Mouse (Mus musculus) adrenal gland, adult 2 months (tissue): ENCODE results near the gene Acbd4. TPM values are rescaled to one million over a fixed set of nuclear protein-coding genes. Genes with fewer than 3 reads are reported as not detected.

Experiments
- DNase-seq: peaks from one replicate; pipeline ENCODE4 v3.0.0; 2021
- polyA plus RNA-seq: library from polyadenylated mRNA; depleted of rRNA; stranded (reverse); fragments of >200 nt; gene quantifications from 2 replicates; pipeline ENCODE4 v1.2.3, GENCODE M21; 2012; rRNA removed
- total RNA-seq, 2 experiments: library from RNA; stranded (reverse); gene quantifications; 2 replicates each; pipeline ENCODE4 v1.2.3; 2021

Acbd4 gene
- total and polyA plus RNA-seq, 3 experiments: 70.3 to 175 (median 88.4) TPM

- peak; percentile 64 for DNase-seq
Measured at GRCm38 (mm10) chr11:103141944-103142255, 40.4 kb downstream of the Acbd4 start.

- peak; percentile 82 for DNase-seq
Measured at GRCm38 (mm10) chr11:103142441-103143182, 41.1 kb downstream of the Acbd4 start.

- peak; percentile 65 for DNase-seq
Measured at GRCm38 (mm10) chr11:103144309-103145285, 43.1 kb downstream of the Acbd4 start.

GRCm38 (mm10) chr11:103146386-103146785 is 44.9 kb downstream of the Acbd4 start:
- no peak for DNase-seq

GRCm38 (mm10) chr11:103147766-103148165 is 46.3 kb downstream of the Acbd4 start:
- no peak for DNase-seq

GRCm38 (mm10) chr11:103149771-103150170 is 48.3 kb downstream of the Acbd4 start:
- DNase-seq: peak; percentile 74

GRCm38 (mm10) chr11:103158621-103159478 is 57.4 kb downstream of the Acbd4 start:
- peak; percentile 98 for DNase-seq

- DNase-seq: peak; percentile 46
Measured at GRCm38 (mm10) chr11:103160738-103161137, 59.3 kb downstream of the Acbd4 start.

GRCm38 (mm10) chr11:103161449-103161848 is 60.0 kb downstream of the Acbd4 start:
- DNase-seq: no peak

Other genes starting within 250 kb of the Acbd4 start
- gene Eftud2, start 220.7 kb upstream of the Acbd4 start, total RNA-seq: 10 to 100 TPM; 71.4 to 73.5 TPM
- gene Eftud2, start 220.7 kb upstream of the Acbd4 start, polyA plus RNA-seq: 124 and 176 TPM in 2 replicates
- gene Ccdc103, start 220.5 kb upstream of the Acbd4 start, total RNA-seq: under 1 TPM; 0.32 to 0.97 TPM
- 0.46 and 0.81 TPM in 2 replicates for gene Ccdc103, start 220.5 kb upstream of the Acbd4 start, polyA plus RNA-seq
- gene Fam187a, start 216.5 kb upstream of the Acbd4 start, total RNA-seq: not detected
- gene Fam187a, start 216.5 kb upstream of the Acbd4 start, polyA plus RNA-seq: not detected in 2 replicates
- 1 to 10 TPM in 1 of 2 experiments, under 1 TPM in 1; 0.55 to 1.5 TPM for gene Gfap, start 200.8 kb upstream of the Acbd4 start, total RNA-seq
- 0.60 and 0.72 TPM in 2 replicates for gene Gfap, start 200.8 kb upstream of the Acbd4 start, polyA plus RNA-seq
- gene Kif18b, start 176.6 kb upstream of the Acbd4 start, total RNA-seq: 1 to 10 TPM in 1 of 2 experiments, under 1 TPM in 1; 0.62 to 1.2 TPM
- 1.2 and 1.4 TPM in 2 replicates for gene Kif18b, start 176.6 kb upstream of the Acbd4 start, polyA plus RNA-seq
- 10 to 100 TPM; 39.4 to 69.4 TPM for gene C1ql1, start 155.0 kb upstream of the Acbd4 start, total RNA-seq
- gene C1ql1, start 155.0 kb upstream of the Acbd4 start, polyA plus RNA-seq: 67.7 and 112 TPM in 2 replicates
- gene Nmt1, start 73.5 kb upstream of the Acbd4 start, total RNA-seq: 100 to 1,000 TPM; 106 to 112 TPM
- 20.8 and 25.6 TPM in 2 replicates for gene Nmt1, start 73.5 kb upstream of the Acbd4 start, polyA plus RNA-seq
- 10 to 100 TPM; 62.8 to 79.5 TPM for gene Dcakd, start 73.3 kb upstream of the Acbd4 start, total RNA-seq
- 136 and 185 TPM in 2 replicates for gene Dcakd, start 73.3 kb upstream of the Acbd4 start, polyA plus RNA-seq
- 10 to 100 TPM in 1 of 2 experiments, 1 to 10 TPM in 1; 6.3 to 14.3 TPM for gene Plcd3, start within 50 bp of the Acbd4 start, total RNA-seq
- gene Plcd3, start within 50 bp of the Acbd4 start, polyA plus RNA-seq: 21.4 and 24.7 TPM in 2 replicates
- gene Hexim1, start 14.5 kb downstream of the Acbd4 start, total RNA-seq: 10 to 100 TPM; 70.9 to 83.7 TPM
- gene Hexim1, start 14.5 kb downstream of the Acbd4 start, polyA plus RNA-seq: 15.7 and 16.5 TPM in 2 replicates
- gene Hexim2, start 30.7 kb downstream of the Acbd4 start, total RNA-seq: 1 to 10 TPM; 2.8 to 7.0 TPM
- gene Hexim2, start 30.7 kb downstream of the Acbd4 start, polyA plus RNA-seq: 3.3 and 4.5 TPM in 2 replicates
- gene Fmnl1, start 69.4 kb downstream of the Acbd4 start, total RNA-seq: 10 to 100 TPM; 18.9 to 24.2 TPM
- 16.3 and 19.2 TPM in 2 replicates for gene Fmnl1, start 69.4 kb downstream of the Acbd4 start, polyA plus RNA-seq
- gene 1700023F06Rik, start 106.9 kb downstream of the Acbd4 start, total RNA-seq: under 1 TPM; 0.45 to 0.52 TPM
- gene 1700023F06Rik, start 106.9 kb downstream of the Acbd4 start, polyA plus RNA-seq: 1.4 and 2.1 TPM in 2 replicates
- gene Spata32, start 116.8 kb downstream of the Acbd4 start, total RNA-seq: not detected
- not detected in 2 replicates for gene Spata32, start 116.8 kb downstream of the Acbd4 start, polyA plus RNA-seq
- gene Map3k14, start 165.8 kb downstream of the Acbd4 start, total RNA-seq: 1 to 10 TPM; 5.3 to 9.7 TPM
- gene Map3k14, start 165.8 kb downstream of the Acbd4 start, polyA plus RNA-seq: 12.6 and 18.2 TPM in 2 replicates